Mouse (Mus musculus): ENCODE data around the gene Gm10961. TPM values are rescaled to one million over a fixed set of nuclear protein-coding genes. Genes with fewer than 3 reads are reported as not detected.

The Gm10961 gene
- total RNA-seq, 2 experiments from 2014 or later, result not detected

DNA sequence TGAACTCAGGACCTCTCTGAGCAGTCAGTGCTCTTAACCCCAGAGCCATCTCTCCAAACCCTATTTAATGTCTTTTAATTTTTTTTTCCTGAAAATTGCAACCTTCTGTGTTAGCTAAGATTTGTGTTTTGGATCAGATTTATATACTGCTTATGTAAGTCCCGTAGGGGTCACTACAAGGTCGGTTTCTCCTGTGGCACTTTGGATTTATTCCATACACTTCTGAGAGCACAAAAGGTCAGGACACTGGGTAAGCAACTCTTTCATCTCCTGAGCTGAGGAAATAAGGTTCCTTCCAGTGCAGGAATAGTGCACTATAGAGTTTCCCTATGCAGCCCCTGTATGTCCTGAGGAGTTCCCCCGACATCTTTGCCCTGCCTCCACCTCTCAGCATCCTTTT is 24.4 kb downstream of the Gm10961 start:
- intact Hi-C loops (cut with DNase I), result no loop called here
- no peak for DNase-seq

GRCm38 (mm10) chr3:107656151-107656550 is 25.0 kb downstream of the Gm10961 start:
- intact Hi-C loops (cut with DNase I), result no loop called here

DNA sequence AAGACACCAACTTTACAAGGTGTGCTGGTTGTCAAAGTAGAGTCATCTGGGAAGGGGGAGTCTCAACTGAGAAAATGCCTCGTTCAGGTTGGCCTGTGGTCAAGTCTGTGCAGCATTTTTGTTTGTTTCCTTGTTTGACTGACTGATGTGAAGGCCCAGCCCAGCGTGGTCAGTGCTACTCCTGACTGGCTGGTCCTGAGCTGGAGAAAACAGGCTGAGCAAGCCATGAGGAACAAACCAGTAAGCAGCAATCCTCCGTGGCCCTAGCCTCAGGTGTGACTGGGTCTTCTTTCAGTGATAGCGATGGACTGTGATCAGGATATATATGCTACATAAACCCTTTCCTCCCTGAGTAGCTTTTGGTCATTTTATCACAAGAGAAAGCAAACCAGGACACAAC is 25.8 kb downstream of the Gm10961 start:
- DNase-seq, result no peak
- intact Hi-C loops (cut with DNase I), result no loop called here

More at GRCm38 (mm10) chr3:107656151-107656550, 25.0 kb downstream of the Gm10961 start:
- no peak for DNase-seq

DNA sequence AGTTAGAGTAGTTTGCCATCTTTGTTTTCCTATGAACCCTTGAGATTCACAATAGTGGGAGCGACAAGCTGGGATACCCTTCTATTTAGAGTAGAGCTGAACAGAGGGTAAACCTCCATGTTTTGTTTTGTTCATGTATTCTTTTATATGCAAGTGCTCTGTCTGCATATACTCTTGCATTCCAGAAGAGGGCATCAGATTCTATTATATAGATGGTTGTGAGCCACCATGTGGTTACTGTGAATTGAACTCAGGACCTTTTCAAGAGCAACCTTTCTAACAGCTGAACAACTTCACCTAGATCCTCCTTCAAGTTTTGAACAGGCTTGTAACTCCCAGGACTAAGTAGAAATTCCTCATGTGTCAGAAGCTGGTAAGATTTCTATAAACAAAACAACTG is 27.9 kb downstream of the Gm10961 start:
- intact Hi-C loops (cut with DNase I), result no loop called here
- DNase-seq, result no peak

DNA sequence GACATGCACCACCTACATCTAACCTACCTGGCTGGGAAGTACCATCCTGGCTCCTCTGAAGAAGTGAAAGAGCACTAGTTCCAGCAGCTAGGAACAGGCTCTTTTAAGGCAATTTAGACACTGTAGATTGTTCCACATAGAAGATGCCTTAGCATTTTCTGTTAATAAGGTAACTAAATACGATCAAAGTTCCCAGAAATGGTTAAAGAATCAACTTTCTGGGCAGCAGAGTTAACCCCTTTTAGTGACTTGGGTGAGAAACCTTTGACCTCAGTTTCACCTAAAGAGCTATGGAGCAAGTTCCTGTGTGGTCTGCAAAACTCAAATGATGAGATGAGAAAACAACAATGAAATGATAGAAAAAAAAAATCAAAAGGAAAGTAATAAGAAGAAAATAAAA is 33.5 kb downstream of the Gm10961 start:
- DNase-seq, result no peak
- intact Hi-C loops (cut with DNase I), result no loop called here

- intact Hi-C loops (cut with DNase I), result no loop called here
- no peak for DNase-seq
These were observed 36.3 kb downstream of the Gm10961 start for GRCm38 (mm10) chr3:107667426-107667825.

GRCm38 (mm10) chr3:107668786-107669185 is 37.7 kb downstream of the Gm10961 start:
- intact Hi-C loops (cut with DNase I), result no loop called here
- no peak for DNase-seq

- no peak for DNase-seq
- intact Hi-C loops (cut with DNase I), result no loop called here
These were observed 39.4 kb downstream of the Gm10961 start for GRCm38 (mm10) chr3:107670500-107670899.

GRCm38 (mm10) chr3:107671509-107671908 is 40.4 kb downstream of the Gm10961 start:
- intact Hi-C loops (cut with DNase I), result no loop called here
- DNase-seq, result no peak

GRCm38 (mm10) chr3:107680790-107681576 is 49.9 kb downstream of the Gm10961 start:
- peak; percentile 37 to 47 for DNase-seq
- intact Hi-C loops (cut with DNase I), result loop anchor here (2.0 kb wide), 1 partner anchor 48 kb away; no protein-coding TSS in a partner anchor

Other genes with a start within 250 kb of the Gm10961 start
- gene Kcnc4, start 171.8 kb upstream of the Gm10961 start, total RNA-seq (2021), result under 1 TPM; 0.36 to 0.50 TPM
- gene Slc6a17, start 113.3 kb upstream of the Gm10961 start, total RNA-seq (2021), result 1 to 10 TPM; 1.3 to 1.4 TPM
- not detected for gene Ubl4b, start 76.2 kb upstream of the Gm10961 start, total RNA-seq (2021)
- gene Alx3, start 36.3 kb upstream of the Gm10961 start, total RNA-seq (2021), result under 1 TPM in 1 of 2 experiments, not detected in 1; 0.12 TPM
- gene Strip1, start 372 bp downstream of the Gm10961 start, total RNA-seq (2021), result 10 to 100 TPM; 26.4 to 31.4 TPM
- 100 to 1,000 TPM in 1 of 2 experiments, 10 to 100 TPM in 1; 88.7 to 104 TPM for gene Ahcyl1, start 65.2 kb downstream of the Gm10961 start, total RNA-seq (2021)
- 10 to 100 TPM; 25.5 to 29.0 TPM for gene Csf1, start 129.1 kb downstream of the Gm10961 start, total RNA-seq (2021)
- gene Eps8l3, start 245.9 kb downstream of the Gm10961 start, total RNA-seq (2021), result not detected